Mouse (Mus musculus) forebrain, embryonic 13.5 days (tissue): ENCODE data around the gene Abcb1b. TPM values are rescaled to one million over a fixed set of nuclear protein-coding genes. Genes with fewer than 3 reads are reported as not detected.
"Not testable (repeated sequence)": the region's sequence is repeated elsewhere in the genome, so short reads cannot be mapped to it uniquely, and the experiment has no call there.

Experiments
- ATAC-seq: fragments of 200-750 bp; cut with Nextera tagmentation; 2 replicates; pipeline ENCODE4 v1.8.0; 2017
- H3K27ac ChIP-seq: fragments of 300-500 bp; sonication (generic); 2 replicates; pipeline ENCODE4 v1.5.1; 2015; ENCODE audit warnings: inconsistent platforms, mild to moderate bottlenecking, moderate library complexity
- H3K27me3 ChIP-seq: fragments of 300-500 bp; sonication (generic); 2 replicates; pipeline ENCODE4 v1.6.1; 2015; ENCODE audit warnings: mild to moderate bottlenecking, inconsistent platforms
- H3K36me3 ChIP-seq: fragments of 300-500 bp; sonication (generic); 2 replicates; pipeline ENCODE4 v1.6.1; 2015; ENCODE audit warnings: mild to moderate bottlenecking, inconsistent platforms; ENCODE audit not compliant: poor library complexity, severe bottlenecking
- H3K4me1 ChIP-seq: fragments of 300-500 bp; sonication (generic); 2 replicates; pipeline ENCODE4 v1.6.1; 2015; ENCODE audit warnings: inconsistent platforms
- H3K4me2 ChIP-seq: fragments of 300-500 bp; sonication (generic); 2 replicates; pipeline ENCODE4 v1.6.1; 2015; ENCODE audit warnings: inconsistent platforms, mild to moderate bottlenecking, moderate library complexity
- H3K4me3 ChIP-seq: fragments of 300-500 bp; sonication (generic); 2 replicates; pipeline ENCODE4 v1.5.1; 2015; ENCODE audit warnings: mild to moderate bottlenecking, inconsistent platforms
- H3K9ac ChIP-seq: fragments of 300-500 bp; sonication (generic); 2 replicates; pipeline ENCODE4 v1.6.1; 2015; ENCODE audit warnings: mild to moderate bottlenecking, inconsistent platforms
- H3K9me3 ChIP-seq: fragments of 300-500 bp; sonication (generic); replicated peaks from 2 replicates; pipeline ENCODE4 v1.6.1; 2016; ENCODE audit warnings: inconsistent platforms
- WGBS: fragments of 180-500 bp; shearing (Covaris S2); methylation state at CpG from one replicate; pipeline ENCODE4 v1.1.7; 2015; 5-methylcytosine and 5-hydroxymethylcytosine counted together
- polyA plus RNA-seq: library from polyadenylated mRNA; unstranded; fragments of >200 nt; fragmentation: Nextera tagmentation; extraction: Ambion mirVana; gene quantifications from 2 replicates; pipeline ENCODE4 v1.2.1, GENCODE M21; 2015

Gene Abcb1b
- polyA plus RNA-seq, 1 experiment from 2014 or later, result 0.77 TPM

- Histone ChIP-seq H3K4me1 (peaks cover 9% of the 10 kb centered on the region), H3K9me3 (no peaks in the 10 kb centered on the region), H3K27ac (no peak overlapping the region), H3K4me2 (no peak overlapping the region), H3K4me3 (no peak overlapping the region), H3K27me3 (no peaks in the 10 kb centered on the region), H3K36me3 (no peaks in the 10 kb centered on the region), H3K9ac (no peak overlapping the region)
- 50% methylated on average over 8 of the region's 8 CpGs for WGBS
- peak; percentile 57 for ATAC-seq
Measured at GRCm38 (mm10) chr5:8838661-8839438, 40.9 kb downstream of the Abcb1b start.

DNA sequence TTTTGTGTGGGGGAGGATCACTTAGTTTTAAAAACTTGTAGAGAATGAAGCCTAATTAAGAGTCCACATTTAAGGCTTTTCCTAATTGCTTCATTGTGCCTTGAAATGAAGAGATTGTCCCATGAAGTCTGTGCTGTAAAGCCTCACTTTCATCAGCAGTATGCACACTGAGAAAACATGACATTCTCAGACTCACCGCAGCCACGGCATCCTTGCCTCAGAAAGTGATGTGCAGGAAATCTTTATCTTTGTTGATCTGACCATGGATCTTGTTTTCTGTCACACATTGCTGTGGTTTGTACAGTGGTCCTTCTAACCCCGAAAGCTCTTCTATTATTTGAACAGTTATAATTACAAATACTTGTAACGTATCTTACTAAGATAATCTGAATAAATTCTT is 41.7 kb downstream of the Abcb1b start:
- ATAC-seq, result no peak
- H3K4me1 ChIP-seq, result peaks cover 9% of the 10 kb centered on the region
- H3K9ac ChIP-seq, result no peak overlapping the region
- 63% methylated on average over 4 of the region's 4 CpGs for WGBS
- no peaks in the 10 kb centered on the region for H3K27me3 ChIP-seq
- H3K4me3 ChIP-seq, result no peak overlapping the region
- no peaks in the 10 kb centered on the region for H3K36me3 ChIP-seq
- no peaks in the 10 kb centered on the region for H3K9me3 ChIP-seq
- H3K27ac ChIP-seq, result no peak overlapping the region
- H3K4me2 ChIP-seq, result no peak overlapping the region

DNA sequence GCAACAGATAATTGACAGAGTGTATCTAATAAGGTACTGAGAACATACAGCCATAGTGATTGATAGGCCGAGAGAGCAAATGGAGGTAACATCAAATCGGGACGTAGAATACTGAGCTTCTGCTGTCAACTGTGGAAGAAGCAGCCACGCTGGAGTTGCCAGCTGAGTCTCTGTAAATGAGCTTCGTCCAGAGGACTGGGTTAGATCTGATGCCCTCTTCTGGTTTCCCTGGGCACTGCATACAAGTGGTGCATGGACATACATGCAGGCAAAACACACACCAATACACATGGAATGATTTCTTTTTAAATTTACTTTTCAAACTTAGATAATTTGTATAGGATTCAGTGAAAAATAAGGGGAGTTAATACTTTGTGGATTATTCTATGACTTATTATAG is 42.9 kb downstream of the Abcb1b start:
- Histone ChIP-seq H3K27ac (no peak overlapping the region), H3K27me3 (no peaks in the 10 kb centered on the region), H3K9ac (no peak overlapping the region), H3K4me1 (peaks cover 9% of the 10 kb centered on the region), H3K4me3 (no peak overlapping the region), H3K9me3 (no peaks in the 10 kb centered on the region), H3K36me3 (no peaks in the 10 kb centered on the region), H3K4me2 (no peak overlapping the region)
- WGBS, result 38% methylated on average over 5 of the region's 5 CpGs
- ATAC-seq, result peak; percentile 80; the same call in 1 of the 2 replicates

DNA sequence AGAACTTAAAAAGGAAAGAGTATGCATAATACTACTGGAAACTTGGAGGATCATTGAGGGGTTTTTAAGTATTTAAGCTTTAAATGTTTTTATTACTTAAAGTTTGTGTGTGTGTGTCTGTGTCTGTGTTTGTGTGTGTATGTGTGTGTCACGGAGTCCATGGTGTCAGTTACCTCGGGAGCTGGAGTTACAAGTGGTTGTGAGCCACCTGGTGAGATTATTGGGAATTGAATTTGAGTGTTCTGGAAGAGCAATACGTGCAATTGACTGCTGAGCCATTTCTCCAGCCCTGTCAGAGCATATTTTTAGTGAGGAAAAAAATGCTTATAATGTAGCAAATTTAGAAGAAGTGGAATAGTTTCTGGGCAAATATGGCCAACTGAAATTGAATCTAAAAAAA is 44.9 kb downstream of the Abcb1b start:
- Histone ChIP-seq H3K27me3 (no peaks in the 10 kb centered on the region), H3K9ac (no peak overlapping the region), H3K4me1 (peaks cover 9% of the 10 kb centered on the region), H3K4me2 (no peak overlapping the region), H3K27ac (no peak overlapping the region), H3K4me3 (no peak overlapping the region), H3K36me3 (no peaks in the 10 kb centered on the region), H3K9me3 (no peaks in the 10 kb centered on the region)
- 54% methylated on average over 3 of the region's 3 CpGs for WGBS
- no peak for ATAC-seq

GRCm38 (mm10) chr5:8848607-8849575 is 50.9 kb downstream of the Abcb1b start:
- not testable (repeated sequence) for H3K36me3 ChIP-seq, H3K4me1 ChIP-seq, H3K4me2 ChIP-seq, H3K9me3 ChIP-seq, H3K9ac ChIP-seq, ATAC-seq, H3K27ac ChIP-seq, H3K4me3 ChIP-seq, H3K27me3 ChIP-seq
- 38% methylated on average over 8 of the region's 9 CpGs for WGBS

DNA sequence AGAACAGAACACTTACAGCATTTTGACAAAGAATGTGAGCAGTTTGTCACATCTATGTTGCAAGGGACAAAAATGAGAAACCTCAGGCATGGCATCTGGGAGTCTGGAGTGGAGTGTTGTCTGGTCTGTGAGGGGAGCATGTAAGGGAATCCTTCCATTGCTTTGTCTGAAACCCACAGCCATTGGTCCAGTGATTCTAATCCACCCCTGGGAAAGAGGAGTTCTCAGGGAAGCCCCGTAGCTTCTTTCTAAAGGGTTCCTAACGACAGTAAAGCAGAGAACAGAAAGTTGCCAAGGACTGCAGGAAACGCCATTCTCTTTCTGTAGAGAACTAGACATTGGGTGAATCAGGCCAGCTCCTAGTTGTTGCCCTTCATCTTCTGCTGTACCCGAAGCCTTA is 52.9 kb downstream of the Abcb1b start:
- WGBS, result 61% methylated on average over 4 of the region's 4 CpGs

DNA sequence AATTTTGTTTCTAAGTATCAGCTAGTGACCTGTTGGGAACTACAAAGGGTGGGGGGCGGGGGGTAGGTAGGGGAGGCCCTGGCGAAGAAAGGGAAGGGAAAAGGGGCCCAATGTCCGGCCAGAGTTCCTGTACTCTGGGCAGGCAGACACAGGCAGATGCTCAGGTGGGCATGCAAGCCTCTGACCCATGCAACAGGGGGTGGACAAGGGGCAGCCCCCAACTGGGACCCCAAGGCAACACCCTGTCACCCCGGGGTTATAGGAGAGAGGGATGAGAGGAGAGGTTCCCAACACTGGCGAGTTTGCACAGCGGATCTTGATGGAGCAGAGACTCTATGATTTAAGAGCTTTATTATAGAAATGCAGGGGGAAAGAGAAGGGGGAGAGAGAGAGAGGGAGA is 59.3 kb downstream of the Abcb1b start:
- no peaks in the 10 kb centered on the region for H3K9me3 ChIP-seq
- ATAC-seq, result no peak
- WGBS, result 79% methylated on average over 6 of the region's 6 CpGs
- H3K4me3 ChIP-seq, result no peak overlapping the region
- H3K4me2 ChIP-seq, result no peak overlapping the region
- H3K27ac ChIP-seq, result no peak overlapping the region
- no peaks in the 10 kb centered on the region for H3K36me3 ChIP-seq
- H3K27me3 ChIP-seq, result no peaks in the 10 kb centered on the region
- peaks cover 5% of the 10 kb centered on the region; the same call in 1 of the 2 replicates for H3K4me1 ChIP-seq
- H3K9ac ChIP-seq, result no peak overlapping the region

More for the DNA sequence above, 52.9 kb downstream of the Abcb1b start:
- no peak for ATAC-seq
- no peak overlapping the region for H3K27ac ChIP-seq
- H3K4me2 ChIP-seq, result no peak overlapping the region
- no peaks in the 10 kb centered on the region for H3K4me1 ChIP-seq
- H3K36me3 ChIP-seq, result no peaks in the 10 kb centered on the region
- no peaks in the 10 kb centered on the region for H3K9me3 ChIP-seq
- no peaks in the 10 kb centered on the region for H3K27me3 ChIP-seq
- no peak overlapping the region for H3K9ac ChIP-seq
- H3K4me3 ChIP-seq, result no peak overlapping the region

DNA sequence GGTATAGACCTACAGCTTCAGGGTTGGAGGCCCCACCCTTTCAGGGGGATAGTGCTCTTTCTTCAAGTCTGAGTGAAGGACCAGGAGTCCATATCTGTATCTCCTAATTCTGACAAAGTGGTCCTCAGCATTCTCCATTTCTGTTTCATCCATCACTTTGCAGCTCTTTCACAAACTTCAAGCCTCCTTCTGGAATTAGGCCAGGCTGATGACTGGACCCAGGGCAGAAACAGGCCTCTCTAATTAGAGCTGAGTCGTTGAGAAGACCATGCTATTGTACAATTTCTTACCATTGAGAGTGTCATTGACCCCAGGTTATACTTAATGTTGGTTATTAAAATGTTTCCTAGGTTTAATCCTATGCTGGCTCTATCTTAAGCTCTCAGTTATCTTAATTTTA is 63.9 kb downstream of the Abcb1b start:
- Histone ChIP-seq H3K9ac (no peak overlapping the region), H3K4me2 (no peak overlapping the region), H3K9me3 (no peaks in the 10 kb centered on the region), H3K27ac (no peak overlapping the region), H3K4me3 (no peak overlapping the region), H3K4me1 (peaks cover 5% of the 10 kb centered on the region; the same call in 1 of the 2 replicates), H3K27me3 (no peaks in the 10 kb centered on the region), H3K36me3 (no peaks in the 10 kb centered on the region)
- 63% methylated on average over 1 of the region's 1 CpGs for WGBS
- no peak for ATAC-seq

DNA sequence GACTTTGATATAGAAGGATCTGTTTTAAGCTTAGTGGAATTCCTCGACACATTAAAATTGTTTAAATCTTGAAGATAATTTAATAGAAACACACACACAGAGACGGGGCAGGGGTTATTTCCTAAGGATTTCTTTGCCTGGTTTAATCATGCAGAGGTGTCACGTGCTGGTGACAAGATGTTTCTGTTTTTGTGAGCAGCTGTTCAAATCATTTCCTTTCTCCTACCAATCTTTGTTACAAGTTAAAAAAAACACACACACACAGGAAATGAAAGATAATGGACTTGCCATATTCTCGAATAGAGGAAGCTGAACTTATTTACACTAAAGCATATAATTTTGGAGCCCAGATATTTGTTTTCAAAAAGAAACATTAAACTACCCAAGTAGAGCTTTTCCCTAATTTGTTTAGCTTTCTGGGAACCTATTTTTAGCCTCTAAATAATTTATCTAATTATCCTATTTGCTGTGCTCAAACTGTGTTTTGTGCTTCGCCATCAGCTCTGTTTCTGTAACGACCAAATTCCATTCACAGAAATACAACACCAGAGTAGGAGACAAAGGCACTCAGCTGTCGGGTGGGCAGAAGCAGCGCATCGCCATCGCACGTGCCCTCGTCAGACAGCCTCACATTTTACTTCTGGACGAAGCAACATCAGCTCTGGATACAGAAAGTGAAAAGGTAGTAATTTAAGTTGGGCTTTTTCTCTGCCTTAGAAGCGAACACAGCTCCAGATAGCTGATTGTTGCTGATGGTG is 65.8 kb downstream of the Abcb1b start:
- Histone ChIP-seq H3K4me2 (no peak overlapping the region), H3K9ac (no peak overlapping the region), H3K4me1 (peaks cover 5% of the 10 kb centered on the region; the same call in 1 of the 2 replicates), H3K36me3 (no peaks in the 10 kb centered on the region), H3K27me3 (no peaks in the 10 kb centered on the region), H3K9me3 (no peaks in the 10 kb centered on the region), H3K27ac (no peak overlapping the region), H3K4me3 (no peak overlapping the region)
- ATAC-seq, result peak; percentile 65
- 35% methylated on average over 14 of the region's 14 CpGs for WGBS

- WGBS, result 96% methylated on average over 11 of the region's 11 CpGs
- not testable (repeated sequence) for H3K9me3 ChIP-seq, ATAC-seq, H3K4me1 ChIP-seq, H3K36me3 ChIP-seq, H3K27me3 ChIP-seq, H3K4me2 ChIP-seq, H3K9ac ChIP-seq, H3K27ac ChIP-seq, H3K4me3 ChIP-seq
Measured at GRCm38 (mm10) chr5:8865630-8866029, 67.7 kb downstream of the Abcb1b start.

GRCm38 (mm10) chr5:8866366-8866765 is 68.4 kb downstream of the Abcb1b start:
- Histone ChIP-seq H3K27ac (no peak overlapping the region), H3K4me2 (no peak overlapping the region), H3K27me3 (no peaks in the 10 kb centered on the region), H3K4me3 (no peak overlapping the region), H3K4me1 (no peaks in the 10 kb centered on the region), H3K9me3 (no peaks in the 10 kb centered on the region), H3K36me3 (no peaks in the 10 kb centered on the region), H3K9ac (no peak overlapping the region)
- WGBS, result 88% methylated on average over 5 of the region's 5 CpGs
- no peak for ATAC-seq

GRCm38 (mm10) chr5:8868019-8868418 is 70.1 kb downstream of the Abcb1b start:
- Histone ChIP-seq H3K4me2 (no peak overlapping the region), H3K27ac (no peak overlapping the region), H3K27me3 (no peaks in the 10 kb centered on the region), H3K9ac (no peak overlapping the region), H3K9me3 (no peaks in the 10 kb centered on the region), H3K36me3 (no peaks in the 10 kb centered on the region), H3K4me3 (no peak overlapping the region), H3K4me1 (no peaks in the 10 kb centered on the region)
- ATAC-seq, result 0 out of 2 replicates have a peak, but pooled peaks have one; percentile 36
- 10% methylated on average over 1 of the region's 1 CpGs for WGBS
